Mouse (Mus musculus) ES-Bruce4 (cell line): ENCODE data around the gene Zfp775.

Source experiments
- CTCF ChIP-seq: IDR thresholded peaks from one replicate; pipeline ENCODE4 v1.8.1; 2011; ENCODE audit warnings: low read depth, low read length
- EP300 ChIP-seq: IDR thresholded peaks from 2 replicates; pipeline ENCODE4 v1.6.1; 2011; ENCODE audit warnings: low read depth, low read length; ENCODE audit not compliant: insufficient read depth
- POLR2A ChIP-seq: IDR thresholded peaks from one replicate; pipeline ENCODE4 v1.8.1; 2011; ENCODE audit warnings: low read length; ENCODE audit not compliant: insufficient read depth

- no peak for TF ChIP-seq EP300
- TF ChIP-seq POLR2A, result no peak
- TF ChIP-seq CTCF, result no peak
Observed at GRCm38 (mm10) chr6:48658721-48659120, 56.9 kb downstream of the Zfp775 start.
